Mouse (Mus musculus) hindbrain, postnatal 0 days (tissue): ENCODE measurements at regions not wholly inside any gene's neighbourhood (a gene's known extent, or its start where the extent isn't known, plus 50 kb on each side); places are given as distances from the start of the nearest gene placed in this dataset.

Source experiments
- ATAC-seq: fragments of 200-750 bp; cut with Nextera tagmentation; 2 replicates; pipeline ENCODE4 v1.8.0; 2017; ENCODE audit warnings: mild to moderate bottlenecking, moderate TSS enrichment, moderate library complexity
- DNase-seq: peaks from one replicate; pipeline ENCODE4 v3.0.0-alpha.2; 2015; ENCODE audit warnings: low spot score
- H3K27ac ChIP-seq: fragments of 300-500 bp; sonication (generic); 2 replicates; pipeline ENCODE4 v1.5.1; 2014; ENCODE audit warnings: mild to moderate bottlenecking
- H3K27me3 ChIP-seq: fragments of 300-500 bp; sonication (generic); 2 replicates; pipeline ENCODE4 v1.6.1; 2014; ENCODE audit warnings: low read length, mixed read lengths; ENCODE audit not compliant: insufficient read depth
- H3K36me3 ChIP-seq: fragments of 300-500 bp; sonication (generic); 2 replicates; pipeline ENCODE4 v1.6.1; 2014; ENCODE audit warnings: low read length, mixed read lengths; ENCODE audit not compliant: insufficient read depth
- H3K4me1 ChIP-seq: fragments of 300-500 bp; sonication (generic); 2 replicates; pipeline ENCODE4 v1.6.1; 2014; ENCODE audit warnings: antibody characterized with exemption, low read length, mixed read lengths; ENCODE audit not compliant: insufficient read depth
- H3K4me2 ChIP-seq: fragments of 300-500 bp; sonication (generic); 2 replicates; pipeline ENCODE4 v1.6.1; 2014; ENCODE audit warnings: low read depth, mild to moderate bottlenecking, low read length, moderate library complexity, mixed read lengths
- H3K4me3 ChIP-seq: fragments of 300-500 bp; sonication (generic); 2 replicates; pipeline ENCODE4 v1.5.1; 2014; ENCODE audit warnings: low read length
- H3K9ac ChIP-seq: fragments of 300-500 bp; sonication (generic); replicated peaks from 2 replicates; pipeline ENCODE4 v1.6.1; 2014; ENCODE audit warnings: mild to moderate bottlenecking, low read length, moderate library complexity, mixed read lengths
- H3K9me3 ChIP-seq: fragments of 300-500 bp; sonication (generic); 2 replicates; pipeline ENCODE4 v1.6.1; 2016; ENCODE audit warnings: low read length, mixed read lengths
- CTCF ChIP-seq: IDR thresholded peaks from 2 replicates; pipeline ENCODE4 v1.5.1; 2016; ENCODE audit warnings: antibody characterized with exemption, control low read depth, low read depth
- WGBS: fragments of 180-500 bp; shearing (Covaris S2); extraction: QIAGEN DNeasy Blood & Tissue Kit; methylation state at CpG from one replicate; pipeline ENCODE4 v1.1.7; 2014; 5-methylcytosine and 5-hydroxymethylcytosine counted together

DNA sequence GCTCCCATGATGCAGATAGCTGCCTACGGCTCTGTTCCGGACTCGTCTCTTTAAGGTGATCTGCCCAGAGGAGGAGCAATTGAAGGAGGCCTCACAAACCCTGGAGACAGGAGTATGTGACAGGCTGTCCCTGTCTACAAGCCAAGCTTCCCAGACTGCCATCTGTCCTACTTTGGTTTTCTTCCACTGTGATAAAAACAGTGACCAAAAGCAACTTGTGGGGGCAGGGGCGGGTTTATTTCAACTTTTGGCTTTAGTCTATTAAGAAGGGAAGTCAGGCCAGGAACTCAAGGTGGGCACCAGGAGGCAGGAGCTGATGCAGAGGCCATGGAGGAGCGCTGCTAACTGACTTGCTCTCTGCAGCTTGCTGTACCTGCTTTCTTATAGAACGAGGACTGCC is 193.9 kb downstream of the Opa1 start:
- Histone ChIP-seq H3K9ac (no peak overlapping the region), H3K4me2 (no peak overlapping the region), H3K36me3 (no peaks in the 10 kb centered on the region), H3K4me3 (no peak overlapping the region), H3K4me1 (no peaks in the 10 kb centered on the region), H3K27me3 (no peaks in the 10 kb centered on the region), H3K9me3 (no peaks in the 10 kb centered on the region), H3K27ac (no peak overlapping the region)
- WGBS: 79% methylated on average over 6 of the region's 6 CpGs
- DNase-seq (peak; percentile 12), ATAC-seq (no peak)
- TF ChIP-seq CTCF: no peak

- TF ChIP-seq CTCF: no peak
- DNase-seq (no peak), ATAC-seq (no peak)
- no peaks in the 10 kb centered on the region for H3K4me1 ChIP-seq
- H3K9me3 ChIP-seq: no peaks in the 10 kb centered on the region
- no peak overlapping the region for H3K9ac ChIP-seq
- 67% methylated on average over 2 of the region's 2 CpGs for WGBS
- no peaks in the 10 kb centered on the region for H3K36me3 ChIP-seq
- H3K4me2 ChIP-seq: no peak overlapping the region
- H3K4me3 ChIP-seq: no peak overlapping the region
- no peak overlapping the region for H3K27ac ChIP-seq
- no peaks in the 10 kb centered on the region for H3K27me3 ChIP-seq
Observed at GRCm38 (mm10) chr16:29774949-29775348, 195.8 kb downstream of the Opa1 start.

GRCm38 (mm10) chr16:29775879-29776278 is 196.7 kb downstream of the Opa1 start:
- H3K4me2 ChIP-seq: no peak overlapping the region
- no peaks in the 10 kb centered on the region for H3K27me3 ChIP-seq
- no peak for ATAC-seq
- no peak for TF ChIP-seq CTCF
- no peaks in the 10 kb centered on the region for H3K9me3 ChIP-seq
- H3K4me3 ChIP-seq: no peak overlapping the region
- H3K36me3 ChIP-seq: no peaks in the 10 kb centered on the region
- H3K9ac ChIP-seq: no peak overlapping the region
- no peak overlapping the region for H3K27ac ChIP-seq
- DNase-seq: no peak
- H3K4me1 ChIP-seq: no peaks in the 10 kb centered on the region
- whole genome bisulfite sequencing: 58% methylated on average over 5 of the region's 5 CpGs

- no peaks in the 10 kb centered on the region for H3K4me1 ChIP-seq
- no peaks in the 10 kb centered on the region for H3K27me3 ChIP-seq
- no peak for DNase-seq
- 83% methylated on average over 4 of the region's 4 CpGs for WGBS
- no peaks in the 10 kb centered on the region for H3K36me3 ChIP-seq
- no peak for ATAC-seq
- no peak overlapping the region for H3K9ac ChIP-seq
- TF ChIP-seq CTCF: no peak
- no peak overlapping the region for H3K4me3 ChIP-seq
- H3K27ac ChIP-seq: no peak overlapping the region
- H3K4me2 ChIP-seq: no peak overlapping the region
- H3K9me3 ChIP-seq: no peaks in the 10 kb centered on the region
Observed at GRCm38 (mm10) chr16:29782441-29782840, 203.3 kb downstream of the Opa1 start.

DNA sequence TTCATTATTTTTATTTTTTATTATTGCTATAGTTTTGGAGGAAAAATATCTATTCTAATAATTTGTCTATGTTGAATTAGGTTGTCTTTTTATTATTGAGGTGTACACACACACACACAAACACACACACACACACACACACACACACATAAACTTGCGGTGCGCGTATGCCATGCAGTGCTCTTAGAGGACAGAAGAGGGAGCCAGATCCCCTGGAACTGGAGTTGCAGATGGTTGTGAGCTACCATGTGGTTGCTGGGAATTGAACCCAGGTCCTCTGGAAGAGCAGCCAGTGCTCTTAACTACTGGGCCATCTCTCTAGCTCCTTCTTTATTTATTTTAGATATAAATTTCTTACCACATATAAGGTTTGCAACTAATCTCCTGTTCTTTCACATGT is 206.0 kb downstream of the Opa1 start:
- no peak for ATAC-seq
- no peak overlapping the region for H3K4me3 ChIP-seq
- no peaks in the 10 kb centered on the region for H3K9me3 ChIP-seq
- no peak for DNase-seq
- WGBS: 96% methylated on average over 3 of the region's 3 CpGs
- TF ChIP-seq CTCF: peak; percentile 17; the same call in 1 of the 2 replicates
- no peak overlapping the region for H3K27ac ChIP-seq
- no peak overlapping the region for H3K4me2 ChIP-seq
- H3K9ac ChIP-seq: no peak overlapping the region
- H3K36me3 ChIP-seq: no peaks in the 10 kb centered on the region
- H3K27me3 ChIP-seq: no peaks in the 10 kb centered on the region
- no peaks in the 10 kb centered on the region for H3K4me1 ChIP-seq

DNA sequence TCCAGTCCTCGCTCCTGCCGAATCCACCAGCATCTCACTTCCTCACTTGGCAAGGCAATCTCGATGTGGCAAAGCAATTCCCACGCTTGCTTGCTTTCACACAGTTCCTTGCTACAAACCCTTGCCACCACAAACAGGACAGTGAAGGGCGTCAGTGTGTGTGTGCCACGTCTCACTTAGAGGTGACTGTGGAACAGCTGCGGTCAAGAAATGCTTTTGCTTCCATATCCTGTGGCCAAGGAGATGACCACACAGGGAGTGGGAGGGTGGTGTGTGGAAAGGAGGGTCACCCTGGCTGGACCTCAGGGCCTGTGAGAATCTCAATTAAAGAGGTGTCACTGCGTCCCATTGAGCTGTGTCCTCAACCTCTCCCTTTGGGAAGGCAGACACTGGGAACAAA is 207.4 kb downstream of the Opa1 start:
- no peak overlapping the region for H3K4me3 ChIP-seq
- no peaks in the 10 kb centered on the region for H3K4me1 ChIP-seq
- H3K9ac ChIP-seq: no peak overlapping the region
- no peak overlapping the region for H3K4me2 ChIP-seq
- no peak for TF ChIP-seq CTCF
- ATAC-seq (0 out of 2 replicates have a peak, but pooled peaks have one; percentile 55), DNase-seq (no peak)
- no peak overlapping the region for H3K27ac ChIP-seq
- H3K36me3 ChIP-seq: no peaks in the 10 kb centered on the region
- H3K27me3 ChIP-seq: no peaks in the 10 kb centered on the region
- 71% methylated on average over 8 of the region's 8 CpGs for WGBS
- no peaks in the 10 kb centered on the region for H3K9me3 ChIP-seq

GRCm38 (mm10) chr16:29787633-29788511 is 208.7 kb downstream of the Opa1 start:
- no peaks in the 10 kb centered on the region for H3K36me3 ChIP-seq
- no peak for ATAC-seq
- WGBS: 78% methylated on average over 5 of the region's 5 CpGs
- H3K27ac ChIP-seq: no peak overlapping the region
- no peak overlapping the region for H3K4me3 ChIP-seq
- H3K9ac ChIP-seq: no peak overlapping the region
- H3K4me2 ChIP-seq: no peak overlapping the region
- TF ChIP-seq CTCF: no peak
- no peaks in the 10 kb centered on the region for H3K27me3 ChIP-seq
- no peak for DNase-seq
- no peaks in the 10 kb centered on the region for H3K9me3 ChIP-seq
- H3K4me1 ChIP-seq: no peaks in the 10 kb centered on the region
